In the genomic region with DNA sequence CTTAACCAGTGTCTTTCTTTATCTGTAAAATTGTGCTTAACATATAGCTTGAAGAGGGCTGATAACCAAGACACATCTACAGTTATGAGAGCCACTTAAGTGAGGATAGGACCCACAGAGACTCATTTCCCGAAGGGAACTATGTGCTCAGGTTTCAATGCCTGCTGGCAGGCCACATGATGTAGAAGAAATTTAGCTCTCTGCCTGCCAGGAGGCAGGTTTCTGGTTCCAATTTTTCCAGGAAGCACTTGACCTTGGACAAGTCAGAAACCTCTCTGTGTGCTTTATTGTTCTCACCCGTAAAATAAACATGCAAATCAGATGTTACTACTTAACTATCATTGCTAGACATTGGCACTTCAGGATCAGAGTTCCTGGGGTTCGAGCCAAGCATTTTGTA, we compare ENCODE assay signal across 22 mouse cellular contexts.
DNase-seq lines count a peak whose midpoint lies in the region; TF ChIP-seq lines count a peak whose summit lies in the region.
"Had no signal": no experiment of that assay in that cellular context is flagged by ENCODE, and none has a peak within 500 bp of the region (broad histone marks: within the 10 kb centered on the region; RNA-seq: fewer than 3 reads in every experiment).

No protein-coding gene starts in this region.

- 15% methylated on average over 3 of the region's 3 CpGs for WGBS in heart, adult 2 months

- H3K4me3 ChIP-seq in heart, adult 2 months = no peak overlapping the region
- H3K4me3 ChIP-seq in testis, adult 2 months (ENCODE audit: control insufficient read depth, low read depth, low read length) = peak overlapping the region; percentile 53; the same call in 1 of the 2 replicates
- H3K4me3 ChIP-seq: forebrain, embryonic 10.5 days; heart, embryonic 10.5 days; hindbrain, embryonic 13.5 days; kidney, embryonic 15.5 days; limb, embryonic 13.5 days; liver, embryonic 13.5 days; lung, embryonic 15.5 days; megakaryocyte, embryonic 14.5 days; midbrain, embryonic 15.5 days; myocyte had no signal

- no peak for TF ChIP-seq EP300 in heart, adult 2 months (IDR thresholded peaks at IDR 0.05; ENCODE audit: insufficient read depth, low read depth, low read length)

- H3K9ac ChIP-seq in heart, adult 2 months (ENCODE audit: low read depth, low read length) = no peak overlapping the region
- H3K9ac ChIP-seq: hindbrain, embryonic 13.5 days; kidney, embryonic 15.5 days; limb, embryonic 13.5 days; liver, embryonic 13.5 days; lung, embryonic 15.5 days; midbrain, embryonic 15.5 days had no signal

- no peak for TF ChIP-seq POLR2A in heart, adult 2 months (IDR thresholded peaks at IDR 0.05; ENCODE audit: insufficient read depth, low read depth, low read length)
- TF ChIP-seq POLR2A in testis, adult 2 months (IDR thresholded peaks at IDR 0.05; ENCODE audit: control insufficient read depth, low read depth, low read length) = no peak

- no peaks in the 10 kb centered on the region for H3K36me3 ChIP-seq in heart, adult 2 months (ENCODE audit: control insufficient read depth, insufficient read depth, low read length)
- H3K36me3 ChIP-seq in testis, adult 2 months (ENCODE audit: control insufficient read depth, insufficient read depth, low read length) = no peaks in the 10 kb centered on the region
- H3K36me3 ChIP-seq: forebrain, embryonic 10.5 days; G1E; heart, embryonic 10.5 days; hindbrain, embryonic 13.5 days; kidney, embryonic 15.5 days; limb, embryonic 13.5 days; liver, embryonic 13.5 days; lung, embryonic 15.5 days; midbrain, embryonic 15.5 days had no signal

- TF ChIP-seq CTCF in heart, adult 2 months (IDR thresholded peaks at IDR 0.05) = no peak
- TF ChIP-seq CTCF in testis, adult 2 months (IDR thresholded peaks at IDR 0.05; ENCODE audit: control insufficient read depth, insufficient read depth, insufficient replicate concordance, low read depth, low read length) = no peak

- 0 out of 2 replicates have a peak, but pooled peaks cover 1% of the 10 kb centered on the region for H3K4me1 ChIP-seq in heart, adult 2 months (ENCODE audit: control insufficient read depth, insufficient read depth, low read length)
- H3K4me1 ChIP-seq in testis, adult 2 months (ENCODE audit: control insufficient read depth, insufficient read depth, low read length) = no peaks in the 10 kb centered on the region
- H3K4me1 ChIP-seq: kidney, embryonic 15.5 days; liver, embryonic 13.5 days; lung, embryonic 15.5 days; megakaryocyte, embryonic 14.5 days; midbrain, embryonic 15.5 days had no signal

- H3K27ac ChIP-seq in heart, adult 2 months = no peak overlapping the region
- H3K27ac ChIP-seq in testis, adult 2 months (ENCODE audit: control insufficient read depth, insufficient read depth, low read depth, low read length) = no peak overlapping the region
- H3K27ac ChIP-seq: forebrain, embryonic 10.5 days; heart, embryonic 10.5 days; hindbrain, embryonic 13.5 days; kidney, embryonic 15.5 days; limb, embryonic 13.5 days; liver, embryonic 13.5 days; lung, embryonic 15.5 days; midbrain, embryonic 15.5 days had no signal

- intact Hi-C loops in heart, adult 2 months (cut with DNase I) = no loop called here

- no peaks in the 10 kb centered on the region for H3K27me3 ChIP-seq in heart, adult 2 months (ENCODE audit: control insufficient read depth, insufficient read depth, low read length)
- H3K27me3 ChIP-seq in testis, adult 2 months (ENCODE audit: control insufficient read depth, insufficient read depth, low read length) = no peaks in the 10 kb centered on the region
- H3K27me3 ChIP-seq: hindbrain, embryonic 13.5 days; kidney, embryonic 15.5 days; limb, embryonic 13.5 days; liver, embryonic 13.5 days; lung, embryonic 15.5 days; megakaryocyte, embryonic 14.5 days; midbrain, embryonic 15.5 days had no signal

- H3K79me2 ChIP-seq in heart, adult 2 months (replicated peaks; ENCODE audit: control insufficient read depth, insufficient read depth, low read length) = no peaks in the 10 kb centered on the region

- DNase-seq in adrenal gland, postnatal 14 days = peak; percentile 4
- DNase-seq in adrenal gland, postnatal 25 days = no peak
- DNase-seq in heart, adult 18-20 months = peak; percentile 13 to 22
- DNase-seq in heart, adult 2 months = no peak
- no peak for DNase-seq in testis, postnatal 14 days (ENCODE audit: low spot score)
- peak; percentile 40 for DNase-seq in mesoderm, embryonic 11.5 days (ENCODE audit: low read depth, low spot score)
- DNase-seq in right cerebral cortex, postnatal 14 days = no peak
- DNase-seq: gastrocnemius, postnatal 10 days; liver, embryonic 13.5 days; spleen, adult 18-20 months; thymus, adult 2 months had no signal

Comparison
In these comparisons a context has a peak if more than half of its experiments do, and no peak if none do; other contexts are left out.
1. DNase-seq: peak in adrenal gland, postnatal 14 days (single experiment), heart, adult 18-20 months (2 of 2) and mesoderm, embryonic 11.5 days (single experiment); none in adrenal gland, postnatal 25 days (single experiment), heart, adult 2 months (0 of 2), testis, postnatal 14 days (single experiment) and right cerebral cortex, postnatal 14 days (single experiment).